Mouse (Mus musculus) brain, embryonic 14.5 days (tissue): ENCODE measurements at regions not wholly inside any gene's neighbourhood (a gene's known extent, or its start where the extent isn't known, plus 50 kb on each side); places are given as distances from the start of the nearest gene placed in this dataset.

Experiments
- DNase-seq: peaks from one replicate; pipeline ENCODE4 v3.0.0-alpha.2; 2011; ENCODE audit warnings: low read depth
- CTCF ChIP-seq: fragments of 200-500 bp; IDR thresholded peaks from 2 replicates; pipeline ENCODE4 v1.5.1; 2012; ENCODE audit warnings: inconsistent platforms, mild to moderate bottlenecking, moderate library complexity, borderline replicate concordance; ENCODE audit not compliant: insufficient read depth, insufficient read length; ENCODE audit errors: extremely low read depth
- POLR2A ChIP-seq: fragments of 200-500 bp; IDR thresholded peaks from 2 replicates; pipeline ENCODE4 v1.6.1; 2012; ENCODE audit warnings: mild to moderate bottlenecking, inconsistent platforms, borderline replicate concordance; ENCODE audit not compliant: poor library complexity, insufficient read depth, insufficient read length, severe bottlenecking; ENCODE audit errors: extremely low read depth

GRCm38 (mm10) chr12:54396952-54397351 lies 193.3 kb upstream of the Egln3 start:
- TF ChIP-seq POLR2A = no peak
- no peak for TF ChIP-seq CTCF
- DNase-seq = no peak

GRCm38 (mm10) chr12:54396341-54396740 lies 192.7 kb upstream of the Egln3 start:
- no peak for TF ChIP-seq POLR2A
- no peak for TF ChIP-seq CTCF
- DNase-seq = no peak

GRCm38 (mm10) chr12:54385401-54385800 lies 181.7 kb upstream of the Egln3 start:
- no peak for TF ChIP-seq POLR2A
- peak; percentile 86 for DNase-seq

GRCm38 (mm10) chr12:54384116-54384515 lies 180.5 kb upstream of the Egln3 start:
- TF ChIP-seq CTCF (no peak), POLR2A (no peak)
- DNase-seq = no peak

GRCm38 (mm10) chr12:54382965-54383364 lies 179.3 kb upstream of the Egln3 start:
- no peak for DNase-seq
- TF ChIP-seq POLR2A = no peak
- TF ChIP-seq CTCF = no peak

- DNase-seq = no peak
- no peak for TF ChIP-seq POLR2A
- TF ChIP-seq CTCF = no peak
These were observed 178.4 kb upstream of the Egln3 start for GRCm38 (mm10) chr12:54382061-54382460.

GRCm38 (mm10) chr12:54380322-54380721 lies 176.7 kb upstream of the Egln3 start:
- TF ChIP-seq CTCF = no peak
- DNase-seq = no peak

GRCm38 (mm10) chr12:54378576-54378975 lies 174.9 kb upstream of the Egln3 start:
- TF ChIP-seq POLR2A (no peak), CTCF (no peak)
- no peak for DNase-seq

GRCm38 (mm10) chr12:54374060-54374459 lies 170.4 kb upstream of the Egln3 start:
- DNase-seq = no peak
- no peak for TF ChIP-seq POLR2A
- TF ChIP-seq CTCF = no peak

- DNase-seq = no peak
- TF ChIP-seq POLR2A (no peak), CTCF (no peak)
These were observed 165.6 kb upstream of the Egln3 start for GRCm38 (mm10) chr12:54369217-54369616.

- TF ChIP-seq POLR2A (no peak), CTCF (no peak)
- peak; percentile 86 for DNase-seq
These were observed 160.9 kb upstream of the Egln3 start for GRCm38 (mm10) chr12:54364381-54365095.

GRCm38 (mm10) chr12:54361762-54362161 lies 158.1 kb upstream of the Egln3 start:
- no peak for TF ChIP-seq POLR2A
- no peak for DNase-seq

GRCm38 (mm10) chr12:54354187-54354586 lies 150.5 kb upstream of the Egln3 start:
- TF ChIP-seq POLR2A = no peak
- TF ChIP-seq CTCF = no peak

GRCm38 (mm10) chr12:54353694-54354093 lies 150.0 kb upstream of the Egln3 start:
- no peak for DNase-seq
- TF ChIP-seq POLR2A (no peak), CTCF (no peak)

More at GRCm38 (mm10) chr12:54354187-54354586, 150.5 kb upstream of the Egln3 start:
- no peak for DNase-seq
